Mouse (Mus musculus): Measurements from ENCODE around the gene Inpp5a.

DNA sequence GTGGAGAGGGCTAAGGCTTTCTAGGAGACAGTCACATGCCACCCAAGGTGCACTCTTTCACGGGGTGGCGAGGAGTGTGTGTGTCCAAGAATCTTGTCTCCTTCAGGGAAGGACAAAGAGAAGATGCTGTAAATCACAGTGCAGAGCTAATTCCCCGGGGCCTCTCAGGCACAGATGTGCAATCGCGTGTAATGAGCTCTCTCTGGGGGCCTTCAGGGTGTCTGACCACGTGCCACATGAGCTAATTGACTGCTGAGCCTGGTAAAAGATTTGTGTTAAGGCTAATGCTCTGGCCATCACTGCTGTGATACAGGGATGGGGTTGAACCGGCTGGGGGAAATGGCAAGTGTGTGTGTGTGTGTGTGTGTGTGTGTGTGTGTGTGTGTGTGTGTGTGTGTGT, 199.0 kb downstream of the Inpp5a start:
- no peak for TF ChIP-seq CTCF (conservative IDR thresholded peaks at IDR 0.05; ENCODE audit: insufficient read depth, insufficient read length, low read depth, low read length)
- TF ChIP-seq POLR2A (IDR thresholded peaks at IDR 0.05; ENCODE audit: low read depth, low read length): no peak
